Mouse (Mus musculus): ENCODE results near the gene Rbm39. TPM values are rescaled to one million over a fixed set of nuclear protein-coding genes. Genes with fewer than 3 reads are reported as not detected.
"Not testable (repeated sequence)": the region's sequence is repeated elsewhere in the genome, so short reads cannot be mapped to it uniquely, and the experiment has no call there.

Gene Rbm39
- total RNA-seq, 2 experiments from 2014 or later = 273 to 301 TPM

GRCm38 (mm10) chr2:156134161-156134560 is 45.9 kb downstream of the Rbm39 start:
- intact Hi-C loops (cut with DNase I) = no loop called here
- DNase-seq (ENCODE audit: extremely low spot score in 1 of 2, low spot score in 2 of 2) = no peak

GRCm38 (mm10) chr2:156126992-156127391 is 53.0 kb downstream of the Rbm39 start, which contains the start of gene Gm28036:
Gene Gm28036, minus strand, starts transcription at chr2:156127092.
- intact Hi-C loops (cut with DNase I) = no loop called here
- DNase-seq (ENCODE audit: extremely low spot score in 1 of 2, low spot score in 2 of 2) = no peak

- intact Hi-C loops (cut with DNase I) = no loop called here
- DNase-seq (ENCODE audit: extremely low spot score in 1 of 2, low spot score in 2 of 2) = no peak
Measured at GRCm38 (mm10) chr2:156123731-156124130, 56.3 kb downstream of the Rbm39 start.

DNA sequence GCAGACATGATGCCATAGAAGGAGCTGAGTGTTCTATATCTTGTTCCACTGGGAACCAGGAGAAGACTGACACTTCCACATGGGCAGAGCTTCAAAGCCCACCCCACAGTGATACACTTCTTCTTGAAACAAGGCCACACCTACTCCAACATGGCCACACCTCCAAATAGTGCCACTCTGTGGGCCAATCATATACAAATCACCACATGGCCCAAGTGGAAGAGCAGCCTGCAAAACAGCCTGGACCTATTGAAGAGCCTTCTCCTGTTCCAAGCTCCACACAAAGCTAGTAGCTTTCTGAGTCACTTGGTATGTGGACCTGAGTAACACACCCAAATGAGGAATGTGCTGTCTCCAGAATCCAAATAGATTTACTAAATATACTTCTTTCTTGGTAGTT is 60.5 kb downstream of the Rbm39 start:
- intact Hi-C loops (cut with DNase I) = no loop called here
- DNase-seq (ENCODE audit: extremely low spot score in 1 of 2, low spot score in 2 of 2) = no peak

- DNase-seq (ENCODE audit: extremely low spot score in 1 of 2, low spot score in 2 of 2); intact Hi-C loops (cut with DNase I): not testable (repeated sequence)
Measured at GRCm38 (mm10) chr2:156112080-156112423, 68.0 kb downstream of the Rbm39 start.

GRCm38 (mm10) chr2:156111358-156112079 is 68.5 kb downstream of the Rbm39 start, which contains the start of the genes Cpne1 and Rbm12:
Gene Cpne1, minus strand, starts transcription at chr2:156111965.
Gene Rbm12, minus strand, starts transcription at chr2:156111978.
- intact Hi-C loops (cut with DNase I) = no loop called here
- DNase-seq (ENCODE audit: extremely low spot score in 1 of 2, low spot score in 2 of 2) = peak; percentile 86 to 96

- intact Hi-C loops (cut with DNase I) = no loop called here
- DNase-seq (ENCODE audit: extremely low spot score in 1 of 2, low spot score in 2 of 2) = no peak
Measured at GRCm38 (mm10) chr2:156110627-156111357, 69.2 kb downstream of the Rbm39 start.

Other genes starting within 250 kb of the Rbm39 start
- 10 to 100 TPM; 51.8 to 52.9 TPM for gene Uqcc1, start 249.9 kb downstream of the Rbm39 start, total RNA-seq (2021)
- not detected for gene Gm15557, start 239.5 kb downstream of the Rbm39 start, total RNA-seq (2021)
- 1 to 10 TPM in 1 of 2 experiments, under 1 TPM in 1; 0.77 to 1.0 TPM for gene Gdf5, start 234.9 kb downstream of the Rbm39 start, total RNA-seq (2021)
- 10 to 100 TPM; 16.2 to 17.5 TPM for gene Cep250, start 223.8 kb downstream of the Rbm39 start, total RNA-seq (2021)
- 1 to 10 TPM in 1 of 2 experiments, under 1 TPM in 1; 0.34 to 1.0 TPM for gene 6430550D23Rik, start 172.3 kb downstream of the Rbm39 start, total RNA-seq (2021)
- 100 to 1,000 TPM; 217 to 229 TPM for gene Ergic3, start 172.2 kb downstream of the Rbm39 start, total RNA-seq (2021)
- gene Fer1l4, start 127.3 kb downstream of the Rbm39 start, total RNA-seq (2021) = under 1 TPM in 1 of 2 experiments, not detected in 1; 0.14 TPM
- gene Spag4, start 115.1 kb downstream of the Rbm39 start, total RNA-seq (2021) = 1 to 10 TPM; 6.9 TPM
- 10 to 100 TPM; 21.0 to 24.1 TPM for gene Cpne1, start 68.3 kb downstream of the Rbm39 start, total RNA-seq (2021)
- 10 to 100 TPM; 32.3 to 33.6 TPM for gene Rbm12, start 68.3 kb downstream of the Rbm39 start, total RNA-seq (2021)
- gene Gm28036, start 53.1 kb downstream of the Rbm39 start, total RNA-seq (2021) = 10 to 100 TPM; 23.4 to 28.0 TPM
- 100 to 1,000 TPM; 216 to 223 TPM for gene Romo1, start 36.2 kb downstream of the Rbm39 start, total RNA-seq (2021)
- gene Nfs1, start 36.1 kb downstream of the Rbm39 start, total RNA-seq (2021) = 10 to 100 TPM; 30.7 to 31.5 TPM
- gene Phf20, start 16.2 kb upstream of the Rbm39 start, total RNA-seq (2021) = 10 to 100 TPM; 66.0 to 66.6 TPM
- 1 to 10 TPM; 4.7 to 6.7 TPM for gene Cnbd2, start 132.1 kb upstream of the Rbm39 start, total RNA-seq (2021)
- gene Scand1, start 132.5 kb upstream of the Rbm39 start, total RNA-seq (2021) = 100 to 1,000 TPM; 105 to 117 TPM
- gene Epb41l1, start 240.7 kb upstream of the Rbm39 start, total RNA-seq (2021) = 100 to 1,000 TPM; 269 to 284 TPM